Mouse (Mus musculus) liver, adult 2 months (tissue): ENCODE data around the gene Ptcra.

Experiments used
- CTCF ChIP-seq: fragments of 200-500 bp; IDR thresholded peaks from 2 replicates; pipeline ENCODE4 v1.5.1; 2011; ENCODE audit warnings: low read depth, low read length, control low read depth
- POLR2A ChIP-seq: fragments of 200-500 bp; IDR thresholded peaks from 2 replicates; pipeline ENCODE4 v1.6.1; 2011; ENCODE audit warnings: low read length, control low read depth; ENCODE audit not compliant: insufficient read depth; ENCODE audit errors: extremely low read depth

DNA sequence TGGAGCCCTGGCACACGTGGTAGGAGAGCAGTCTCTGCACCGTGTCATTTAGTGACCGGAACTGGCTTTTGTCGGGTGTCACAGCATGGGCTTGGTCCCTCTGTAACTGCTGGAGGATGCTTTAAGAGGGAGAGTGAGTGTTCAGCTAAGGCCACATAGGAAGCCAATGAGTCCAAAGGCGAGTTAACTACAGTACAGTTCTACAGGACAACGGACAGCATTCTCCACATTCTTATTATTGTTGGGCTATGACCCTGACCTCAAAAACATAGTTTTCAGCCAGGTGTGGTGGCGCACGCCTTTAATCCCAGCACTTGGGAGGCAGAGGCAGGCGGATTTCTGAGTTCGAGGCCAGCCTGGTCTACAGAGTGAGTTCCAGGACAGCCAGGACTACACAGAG is 44.9 kb upstream of the Ptcra start:
- no peak for TF ChIP-seq POLR2A
- TF ChIP-seq CTCF: no peak
